Mouse (Mus musculus): ENCODE results near the gene Spred2. TPM values are rescaled to one million over a fixed set of nuclear protein-coding genes. Genes with fewer than 3 reads are reported as not detected.

The Spred2 gene
- polyA plus RNA-seq, 1 experiment from 2014 or later, result 5.7 TPM

DNA sequence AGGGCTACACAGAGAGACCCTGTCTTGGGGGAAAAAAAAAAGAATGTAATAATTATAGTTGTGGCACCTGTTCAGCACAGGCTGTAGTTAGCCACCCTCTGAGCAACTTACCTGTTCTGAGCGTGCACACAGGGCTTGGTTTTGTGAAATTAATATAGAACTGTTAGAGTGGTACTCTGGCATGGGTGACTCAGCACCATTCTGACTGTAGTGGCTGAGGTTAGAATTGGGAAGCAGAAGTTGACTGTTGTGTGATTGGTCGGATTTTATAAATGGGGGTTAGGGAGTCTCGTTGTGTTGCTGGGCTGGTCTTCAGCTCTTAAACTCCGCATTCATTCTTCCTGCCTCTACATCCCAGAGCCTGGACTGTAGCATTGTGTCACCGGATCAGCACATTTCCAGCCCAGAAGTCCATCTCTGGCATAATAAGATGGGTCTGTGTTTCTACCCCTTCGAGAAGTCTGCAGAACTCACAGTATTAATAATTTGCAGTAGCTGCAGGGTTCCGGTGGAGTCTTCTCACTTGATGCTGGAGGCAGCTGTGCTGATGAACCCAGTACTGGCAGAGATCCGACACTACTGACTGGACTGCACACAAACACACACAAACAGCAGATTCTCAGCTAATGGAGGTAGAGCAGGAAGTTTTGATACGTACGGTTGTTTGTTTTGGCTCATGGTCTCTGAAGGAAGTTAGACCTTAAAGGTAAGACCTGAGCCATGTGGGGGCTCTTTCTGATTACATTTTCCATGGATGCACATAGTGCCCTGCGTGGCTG, 5.1 kb downstream of the Spred2 start:
- Histone ChIP-seq H3K27me3 (replicated peaks; ENCODE audit: control insufficient read depth, insufficient read depth, low read length) (no peaks in the 10 kb centered on the region), H3K4me3 (ENCODE audit: low read depth, low read length) (no peak overlapping the region), H3K9me3 (ENCODE audit: control insufficient read depth) (no peaks in the 10 kb centered on the region), H3K4me2 (replicated peaks; ENCODE audit: low read depth) (no peak overlapping the region), H3K9ac (ENCODE audit: low read depth, low read length) (no peak overlapping the region), H3K36me3 (ENCODE audit: control insufficient read depth, insufficient read depth) (no peaks in the 10 kb centered on the region), H3K4me1 (replicated peaks; ENCODE audit: control insufficient read depth, insufficient read depth, low read length) (peaks cover 8% of the 10 kb centered on the region; the same call in 1 of the 2 replicates), H3K27ac (ENCODE audit: low read depth, low read length) (no peak overlapping the region)
- WGBS, result 62% methylated on average over 11 of the region's 11 CpGs
- TF ChIP-seq CTCF (IDR thresholded peaks at IDR 0.05; ENCODE audit: low read depth), result no peak
- ATAC-seq, result no peak

DNA sequence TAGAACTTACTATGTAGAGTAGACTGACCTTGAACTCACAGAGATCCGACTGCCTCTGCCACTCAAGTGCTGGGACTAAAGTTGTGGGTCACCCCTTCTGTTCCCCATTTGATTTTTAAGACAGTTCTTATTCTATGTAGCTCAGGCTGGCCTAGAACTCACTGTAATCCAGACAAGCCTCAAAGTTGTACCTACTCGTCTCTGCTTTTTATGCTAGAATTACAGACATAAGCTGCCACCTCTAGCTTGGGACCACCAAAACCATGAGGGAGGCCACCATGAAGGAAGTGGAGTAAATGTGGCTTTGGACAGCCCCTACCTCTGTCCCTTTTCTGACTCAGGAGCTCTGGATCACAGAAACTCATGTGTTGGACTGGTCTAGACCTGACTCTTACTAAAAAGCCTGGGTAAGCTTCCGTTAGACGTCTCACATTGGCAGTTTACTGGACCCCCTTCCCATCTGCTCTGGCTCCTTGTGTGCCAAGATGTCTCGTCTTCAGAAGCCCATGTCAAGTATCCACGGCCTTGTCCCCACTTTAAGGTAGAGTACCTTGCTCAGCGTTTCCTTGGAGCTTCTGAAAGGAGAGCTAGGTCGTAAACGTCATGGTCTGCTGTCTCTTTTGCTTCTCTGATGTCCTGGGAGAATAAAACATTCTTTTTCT, 7.5 kb downstream of the Spred2 start:
- WGBS, result 89% methylated on average over 9 of the region's 9 CpGs
- no peak for ATAC-seq
- H3K36me3 ChIP-seq (ENCODE audit: control insufficient read depth, insufficient read depth), result no peaks in the 10 kb centered on the region
- H3K27me3 ChIP-seq (replicated peaks; ENCODE audit: control insufficient read depth, insufficient read depth, low read length), result no peaks in the 10 kb centered on the region
- no peak overlapping the region for H3K27ac ChIP-seq (ENCODE audit: low read depth, low read length)
- H3K4me1 ChIP-seq (replicated peaks; ENCODE audit: control insufficient read depth, insufficient read depth, low read length), result peaks cover 3% of the 10 kb centered on the region; the same call in 1 of the 2 replicates
- no peak for TF ChIP-seq CTCF (IDR thresholded peaks at IDR 0.05; ENCODE audit: low read depth)
- no peak overlapping the region for H3K4me2 ChIP-seq (replicated peaks; ENCODE audit: low read depth)
- no peak overlapping the region for H3K9ac ChIP-seq (ENCODE audit: low read depth, low read length)
- no peak overlapping the region for H3K4me3 ChIP-seq (ENCODE audit: low read depth, low read length)
- no peaks in the 10 kb centered on the region for H3K9me3 ChIP-seq (ENCODE audit: control insufficient read depth)

DNA sequence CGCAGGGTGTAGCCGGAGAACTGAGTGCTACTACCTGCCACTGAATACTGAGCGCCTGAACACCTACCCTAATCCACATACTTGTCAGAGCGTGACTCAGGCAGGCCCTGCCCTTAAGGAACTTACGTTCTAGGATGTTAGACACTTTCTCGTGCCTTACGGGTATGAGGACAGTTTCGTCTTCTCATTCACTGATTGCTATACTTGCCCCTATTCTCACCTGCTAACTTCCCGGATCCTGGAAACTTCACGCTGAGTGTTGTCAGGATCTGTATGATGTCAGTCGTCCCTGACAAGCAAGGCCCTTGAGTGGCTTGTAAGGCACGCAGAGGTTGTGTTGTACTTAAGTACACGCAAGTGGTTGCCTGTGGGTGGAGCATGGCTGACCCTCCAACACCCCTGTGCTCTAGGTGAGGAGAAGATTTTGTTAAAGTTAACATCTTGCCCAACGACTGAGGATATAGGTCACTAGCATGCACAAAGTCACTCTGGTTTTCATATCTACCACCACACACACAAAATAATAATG, 8.9 kb downstream of the Spred2 start:
- Histone ChIP-seq H3K4me2 (replicated peaks; ENCODE audit: low read depth) (no peak overlapping the region), H3K9ac (ENCODE audit: low read depth, low read length) (no peak overlapping the region), H3K27me3 (replicated peaks; ENCODE audit: control insufficient read depth, insufficient read depth, low read length) (no peaks in the 10 kb centered on the region), H3K4me1 (replicated peaks; ENCODE audit: control insufficient read depth, insufficient read depth, low read length) (peaks cover 3% of the 10 kb centered on the region; the same call in 1 of the 2 replicates), H3K4me3 (ENCODE audit: low read depth, low read length) (no peak overlapping the region), H3K36me3 (ENCODE audit: control insufficient read depth, insufficient read depth) (no peaks in the 10 kb centered on the region), H3K9me3 (ENCODE audit: control insufficient read depth) (no peaks in the 10 kb centered on the region), H3K27ac (ENCODE audit: low read depth, low read length) (no peak overlapping the region)
- no peak for TF ChIP-seq CTCF (IDR thresholded peaks at IDR 0.05; ENCODE audit: low read depth)
- WGBS, result 85% methylated on average over 14 of the region's 14 CpGs
- no peak for ATAC-seq

DNA sequence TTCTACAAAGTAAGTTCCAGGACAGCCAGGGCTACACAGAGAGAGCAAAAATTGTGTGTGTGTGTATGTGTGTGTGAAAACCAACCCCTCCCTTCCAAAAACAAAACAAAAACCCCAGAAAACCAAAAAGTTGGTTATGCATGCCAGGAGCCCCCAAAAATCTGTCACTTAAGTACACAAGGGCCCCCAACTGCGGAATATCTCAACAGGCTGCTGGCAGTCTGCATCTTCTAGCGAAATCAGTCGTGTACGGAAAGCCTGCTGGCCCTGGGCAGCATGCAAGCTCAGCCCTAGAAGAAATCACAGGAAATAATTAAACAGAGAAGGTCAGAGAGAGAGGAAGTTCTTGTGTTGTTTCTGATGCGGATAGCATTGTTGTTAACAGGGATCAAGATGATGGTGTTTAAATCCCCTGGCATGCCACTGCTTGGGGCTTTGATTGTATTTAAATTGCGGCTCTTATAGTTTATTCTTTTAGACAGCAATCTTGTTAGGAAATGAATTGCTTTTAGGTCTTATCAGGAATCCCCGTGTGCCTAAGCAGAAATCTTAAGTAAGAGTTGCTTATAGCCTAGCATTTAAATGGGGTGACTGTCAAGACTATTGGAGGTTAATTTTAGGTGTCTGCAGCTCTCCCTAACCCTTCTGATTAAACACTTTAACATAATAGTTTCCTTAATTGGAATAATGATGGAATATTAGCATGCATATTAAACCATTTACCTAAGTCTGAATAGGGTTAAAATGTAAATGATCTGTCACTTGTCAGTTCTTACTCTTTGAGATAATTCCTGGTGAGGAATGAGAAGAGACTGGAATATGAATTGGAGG, 11.6 kb downstream of the Spred2 start:
- Histone ChIP-seq H3K36me3 (ENCODE audit: control insufficient read depth, insufficient read depth) (no peaks in the 10 kb centered on the region), H3K4me2 (replicated peaks; ENCODE audit: low read depth) (no peak overlapping the region), H3K9ac (ENCODE audit: low read depth, low read length) (no peak overlapping the region), H3K4me3 (ENCODE audit: low read depth, low read length) (no peak overlapping the region), H3K9me3 (ENCODE audit: control insufficient read depth) (no peaks in the 10 kb centered on the region), H3K27me3 (replicated peaks; ENCODE audit: control insufficient read depth, insufficient read depth, low read length) (no peaks in the 10 kb centered on the region), H3K4me1 (replicated peaks; ENCODE audit: control insufficient read depth, insufficient read depth, low read length) (peaks cover 8% of the 10 kb centered on the region; the same call in 1 of the 2 replicates), H3K27ac (ENCODE audit: low read depth, low read length) (no peak overlapping the region)
- no peak for ATAC-seq
- 43% methylated on average over 7 of the region's 7 CpGs for WGBS
- no peak for TF ChIP-seq CTCF (IDR thresholded peaks at IDR 0.05; ENCODE audit: low read depth)

DNA sequence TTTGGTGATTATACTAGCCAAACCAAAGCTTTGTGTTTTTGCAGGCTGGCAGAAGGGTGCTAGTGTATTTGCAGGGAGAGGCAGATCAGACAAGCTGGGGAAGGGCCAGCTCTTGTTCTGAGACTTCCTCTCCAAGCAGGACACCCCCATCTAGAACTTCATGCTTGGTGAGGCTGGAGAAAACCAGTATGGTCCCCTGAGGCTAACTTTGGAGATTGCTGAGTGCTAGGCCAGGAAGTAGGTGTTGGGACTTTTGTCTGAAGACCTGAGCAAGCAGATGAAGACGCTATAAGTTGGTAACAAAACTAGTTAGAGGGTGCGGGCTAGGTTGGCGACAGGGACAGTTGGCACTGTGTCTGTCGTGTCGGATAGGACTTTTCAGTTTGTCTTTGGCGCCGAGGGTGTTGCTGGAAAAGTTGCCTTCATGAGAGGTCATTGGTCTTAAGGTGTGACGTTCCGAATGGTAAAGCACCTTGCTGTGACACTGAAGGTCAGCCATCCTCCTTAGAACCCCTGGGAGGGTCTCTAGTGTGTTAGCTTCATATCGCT, 14.4 kb downstream of the Spred2 start:
- H3K9ac ChIP-seq (ENCODE audit: low read depth, low read length), result no peak overlapping the region
- ATAC-seq, result no peak

More for the DNA sequence above, 14.4 kb downstream of the Spred2 start:
- 96% methylated on average over 10 of the region's 10 CpGs for WGBS
- Histone ChIP-seq H3K36me3 (ENCODE audit: control insufficient read depth, insufficient read depth) (no peaks in the 10 kb centered on the region), H3K4me3 (ENCODE audit: low read depth, low read length) (no peak overlapping the region), H3K27me3 (replicated peaks; ENCODE audit: control insufficient read depth, insufficient read depth, low read length) (no peaks in the 10 kb centered on the region), H3K9me3 (ENCODE audit: control insufficient read depth) (no peaks in the 10 kb centered on the region), H3K27ac (ENCODE audit: low read depth, low read length) (no peak overlapping the region), H3K4me2 (replicated peaks; ENCODE audit: low read depth) (no peak overlapping the region), H3K4me1 (replicated peaks; ENCODE audit: control insufficient read depth, insufficient read depth, low read length) (peaks cover 13% of the 10 kb centered on the region; the same call in 1 of the 2 replicates)
- no peak for TF ChIP-seq CTCF (IDR thresholded peaks at IDR 0.05; ENCODE audit: low read depth)
